ENCODE assay signal across 8 mouse cellular contexts in genomic region chr11:99131463-99131840, GRCm38 (mm10). TPM values are rescaled to one million over a fixed set of nuclear protein-coding genes. Genes with fewer than 3 reads are reported as not detected.
DNase-seq lines count a peak whose midpoint lies in the region; ATAC-seq and TF ChIP-seq lines count a peak whose summit lies in the region.

No protein-coding gene starts in this region.

- no peak for TF ChIP-seq CTCF in E14TG2a.4 (conservative IDR thresholded peaks at IDR 0.05; ENCODE audit: low read length)

- H3K36me3 ChIP-seq in hindbrain, embryonic 11.5 days (ENCODE audit: control insufficient read depth, insufficient read depth, low read length) = no peaks in the 10 kb centered on the region
- no peaks in the 10 kb centered on the region for H3K36me3 ChIP-seq in hindbrain, embryonic 16.5 days (ENCODE audit: control insufficient read depth, insufficient read depth, low read length)
- H3K36me3 ChIP-seq in E14TG2a.4 (ENCODE audit: insufficient read depth, low read length) = no peaks in the 10 kb centered on the region
- H3K36me3 ChIP-seq in forebrain, embryonic 13.5 days (ENCODE audit: poor library complexity, severe bottlenecking) = no peaks in the 10 kb centered on the region
- H3K36me3 ChIP-seq in midbrain, embryonic 10.5 days = no peaks in the 10 kb centered on the region

- DNase-seq in hindbrain, embryonic 11.5 days (ENCODE audit: low spot score) = no peak
- DNase-seq in midbrain, embryonic 10.5 days (ENCODE audit: low spot score) = no peak
- no peak for DNase-seq in MN1 (ENCODE audit: low spot score)
- no peak for DNase-seq in frontal cortex, postnatal 10 days (ENCODE audit: low spot score in 2 of 2)
- no peak for DNase-seq in kidney, adult 11 months

- H3K4me2 ChIP-seq in hindbrain, embryonic 11.5 days (replicated peaks; ENCODE audit: low read depth, low read length) = peak overlapping the region; percentile 42
- H3K4me2 ChIP-seq in hindbrain, embryonic 16.5 days (ENCODE audit: low read length) = no peak overlapping the region; the same call in 1 of the 2 replicates
- H3K4me2 ChIP-seq in forebrain, embryonic 13.5 days = no peak overlapping the region; the same call in 1 of the 2 replicates

- 49% methylated on average over 12 of the region's 12 CpGs for WGBS in hindbrain, embryonic 11.5 days
- WGBS in hindbrain, embryonic 16.5 days = 45% methylated on average over 12 of the region's 12 CpGs
- 55% methylated on average over 12 of the region's 12 CpGs for WGBS in forebrain, embryonic 13.5 days
- WGBS in midbrain, embryonic 10.5 days = 40% methylated on average over 12 of the region's 12 CpGs

- H3K9me3 ChIP-seq in hindbrain, embryonic 11.5 days (ENCODE audit: control insufficient read depth, low read length) = no peaks in the 10 kb centered on the region
- no peaks in the 10 kb centered on the region for H3K9me3 ChIP-seq in hindbrain, embryonic 16.5 days (ENCODE audit: control insufficient read depth, low read length)
- no peaks in the 10 kb centered on the region for H3K9me3 ChIP-seq in E14TG2a.4 (ENCODE audit: low read length)
- H3K9me3 ChIP-seq in forebrain, embryonic 13.5 days (replicated peaks) = no peaks in the 10 kb centered on the region
- H3K9me3 ChIP-seq in midbrain, embryonic 10.5 days (replicated peaks) = no peaks in the 10 kb centered on the region

- peaks cover 13% of the 10 kb centered on the region for H3K4me1 ChIP-seq in hindbrain, embryonic 11.5 days (replicated peaks; ENCODE audit: control insufficient read depth, insufficient read depth, low read length)
- peaks cover 10% of the 10 kb centered on the region for H3K4me1 ChIP-seq in hindbrain, embryonic 16.5 days (ENCODE audit: control insufficient read depth, insufficient read depth, low read depth, low read length)
- H3K4me1 ChIP-seq in E14TG2a.4 (replicated peaks; ENCODE audit: low read depth, low read length) = peaks cover 78% of the 10 kb centered on the region
- H3K4me1 ChIP-seq in forebrain, embryonic 13.5 days = peaks cover 19% of the 10 kb centered on the region
- peaks cover 62% of the 10 kb centered on the region for H3K4me1 ChIP-seq in midbrain, embryonic 10.5 days

- H3K4me3 ChIP-seq in hindbrain, embryonic 11.5 days (ENCODE audit: low read depth, low read length) = no peak overlapping the region
- no peak overlapping the region for H3K4me3 ChIP-seq in hindbrain, embryonic 16.5 days (ENCODE audit: low read length)
- peak overlapping the region; percentile 63 for H3K4me3 ChIP-seq in E14TG2a.4 (replicated peaks; ENCODE audit: low read length)
- no peak overlapping the region for H3K4me3 ChIP-seq in forebrain, embryonic 13.5 days
- peak overlapping the region; percentile 38 for H3K4me3 ChIP-seq in midbrain, embryonic 10.5 days

- H3K9ac ChIP-seq in hindbrain, embryonic 11.5 days (ENCODE audit: low read depth, low read length) = peak overlapping the region; percentile 49
- H3K9ac ChIP-seq in hindbrain, embryonic 16.5 days (ENCODE audit: low read depth, low read length) = no peak overlapping the region
- no peak overlapping the region for H3K9ac ChIP-seq in forebrain, embryonic 13.5 days

- peak overlapping the region; percentile 89 for H3K27ac ChIP-seq in hindbrain, embryonic 11.5 days (ENCODE audit: low read depth, low read length)
- H3K27ac ChIP-seq in hindbrain, embryonic 16.5 days (ENCODE audit: low read depth, low read length) = no peak overlapping the region
- H3K27ac ChIP-seq in forebrain, embryonic 13.5 days = peak overlapping the region; percentile 62; the same call in 1 of the 2 replicates
- H3K27ac ChIP-seq in midbrain, embryonic 10.5 days (replicated peaks) = peak overlapping the region; percentile 83

- 0 out of 2 replicates have a peak, but pooled peaks have one; percentile 4 for ATAC-seq in hindbrain, embryonic 11.5 days (ENCODE audit: low FRiP score)
- no peak for ATAC-seq in hindbrain, embryonic 16.5 days
- ATAC-seq in forebrain, embryonic 13.5 days = no peak

- H3K27me3 ChIP-seq in hindbrain, embryonic 11.5 days (ENCODE audit: control insufficient read depth, insufficient read depth, low read length) = no peaks in the 10 kb centered on the region
- no peaks in the 10 kb centered on the region for H3K27me3 ChIP-seq in hindbrain, embryonic 16.5 days (replicated peaks; ENCODE audit: control insufficient read depth, insufficient read depth, low read length)
- peaks cover 30% of the 10 kb centered on the region for H3K27me3 ChIP-seq in E14TG2a.4 (ENCODE audit: insufficient read depth, low read length)
- no peaks in the 10 kb centered on the region for H3K27me3 ChIP-seq in forebrain, embryonic 13.5 days
- no peaks in the 10 kb centered on the region for H3K27me3 ChIP-seq in midbrain, embryonic 10.5 days (ENCODE audit: low read depth, poor library complexity, severe bottlenecking)

RNA-seq across cellular contexts. Expression of gene Ccr7, which starts 23.4 kb away (rescaled TPM):
- 0.17 and 0.31 TPM in 2 replicates for polyA plus RNA-seq in hindbrain, embryonic 11.5 days (2014; fragmentation: Nextera tagmentation; extraction: Ambion mirVana)
- polyA plus RNA-seq in hindbrain, embryonic 16.5 days (2015; fragmentation: Nextera tagmentation; extraction: Ambion mirVana) = not detected in 2 replicates
- 0.14 TPM in 1 of 2 replicates, not detected in the other for polyA plus RNA-seq in forebrain, embryonic 13.5 days (2015; fragmentation: Nextera tagmentation; extraction: Ambion mirVana)
- 0.14 TPM in 1 of 2 replicates, not detected in the other for polyA plus RNA-seq in midbrain, embryonic 10.5 days (2016; fragmentation: Nextera tagmentation; extraction: Ambion mirVana)

RNA-seq across cellular contexts. Expression of gene Tns4, which starts 42.3 kb away (rescaled TPM):
- 0.50 and 1.1 TPM in 2 replicates for polyA plus RNA-seq in hindbrain, embryonic 11.5 days (2014; fragmentation: Nextera tagmentation; extraction: Ambion mirVana)
- 0.16 TPM in 2 replicates for polyA plus RNA-seq in hindbrain, embryonic 16.5 days (2015; fragmentation: Nextera tagmentation; extraction: Ambion mirVana)
- polyA plus RNA-seq in forebrain, embryonic 13.5 days (2015; fragmentation: Nextera tagmentation; extraction: Ambion mirVana) = not detected in 2 replicates
- polyA plus RNA-seq in midbrain, embryonic 10.5 days (2016; fragmentation: Nextera tagmentation; extraction: Ambion mirVana) = 0.55 and 0.84 TPM in 2 replicates

Comparison
In these comparisons a context has a peak if more than half of its experiments do, and no peak if none do; other contexts are left out.
1. H3K4me3 ChIP-seq: peak in E14TG2a.4 (single experiment) and midbrain, embryonic 10.5 days (single experiment); none in hindbrain, embryonic 11.5 days (single experiment), hindbrain, embryonic 16.5 days (single experiment) and forebrain, embryonic 13.5 days (single experiment).